Mouse (Mus musculus): ENCODE measurements around the gene Gm17535.
"Not testable (repeated sequence)": the region's sequence is repeated elsewhere in the genome, so short reads cannot be mapped to it uniquely, and the experiment has no call there.

DNA sequence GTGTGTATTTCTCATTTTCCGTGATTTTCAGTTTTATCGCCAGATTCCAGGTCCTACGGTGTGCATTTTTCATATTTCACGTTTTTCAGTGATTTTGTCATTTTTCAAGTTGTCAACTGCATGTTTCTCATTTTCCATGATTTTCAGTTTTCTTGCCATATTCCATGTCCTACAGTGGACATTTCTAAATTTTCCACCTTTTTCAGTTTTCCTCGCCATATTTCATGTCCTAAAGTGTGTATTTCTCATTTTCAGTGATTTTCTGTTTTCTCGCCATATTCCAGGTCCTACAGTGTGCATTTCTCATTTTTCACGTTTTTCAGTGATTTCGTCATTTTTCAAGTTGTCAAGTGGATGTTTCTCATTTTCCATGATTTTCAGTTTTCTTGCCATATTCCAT, 33.4 kb upstream of the Gm17535 start:
- TF ChIP-seq CTCF (IDR thresholded peaks at IDR 0.05; ENCODE audit: control insufficient read depth, insufficient read depth, insufficient read length); MYOD1 (IDR thresholded peaks at IDR 0.05; ENCODE audit: control insufficient read depth, insufficient read length, low read depth): not testable (repeated sequence)
